In genomic region chr2:71056115-71056835, GRCm38 (mm10) we compare ENCODE assay signal across 8 mouse cellular contexts. TPM values are rescaled to one million over a fixed set of nuclear protein-coding genes. Genes with fewer than 3 reads are reported as not detected.
A peak's percentile ranks its signal among the peaks of the same experiment; 100 is the strongest.
DNase-seq lines count a peak whose midpoint lies in the region; ATAC-seq and TF ChIP-seq lines count a peak whose summit lies in the region.

No protein-coding gene starts in this region.

- TF ChIP-seq POLR2A in heart, adult 2 months (IDR thresholded peaks at IDR 0.05; ENCODE audit: insufficient read depth, low read depth, low read length), result no peak

- H3K9ac ChIP-seq in heart, adult 2 months (ENCODE audit: low read depth, low read length), result peak overlapping the region; percentile 86
- H3K9ac ChIP-seq in forebrain, embryonic 11.5 days (ENCODE audit: low read length), result peak overlapping the region; percentile 87
- peak overlapping the region; percentile 91 for H3K9ac ChIP-seq in liver, embryonic 12.5 days

- H3ac ChIP-seq in C2C12 (ENCODE audit: control insufficient read depth, insufficient read length, low read depth), result peak overlapping the region; percentile 85

- intact Hi-C loops in heart, adult 2 months (cut with DNase I), result loop anchor here (10.0 kb wide), 1 partner anchor 159 kb away; the partner anchor contains the start of gene Dync1i2
- intact Hi-C loops in heart, postnatal 25 days (cut with DNase I), result loop anchor here (10.0 kb wide), 1 partner anchor 159 kb away; the partner anchor contains the start of gene Dync1i2

- H3K36me3 ChIP-seq in heart, adult 2 months (ENCODE audit: control insufficient read depth, insufficient read depth, low read length), result no peaks in the 10 kb centered on the region
- H3K36me3 ChIP-seq in C2C12 (ENCODE audit: control insufficient read depth, insufficient read depth), result peaks cover 4% of the 10 kb centered on the region
- H3K36me3 ChIP-seq in forebrain, embryonic 11.5 days (ENCODE audit: control insufficient read depth, insufficient read depth, low read length), result no peaks in the 10 kb centered on the region; the same call in 1 of the 2 replicates
- peaks cover 27% of the 10 kb centered on the region for H3K36me3 ChIP-seq in liver, embryonic 12.5 days

- peak overlapping the region; percentile 84 for H3K4me3 ChIP-seq in heart, adult 2 months
- H3K4me3 ChIP-seq in C2C12 (ENCODE audit: insufficient read depth, poor library complexity, severe bottlenecking), result peak overlapping the region; percentile 86
- H3K4me3 ChIP-seq in forebrain, embryonic 11.5 days (ENCODE audit: low read depth, low read length), result peak overlapping the region; percentile 76
- H3K4me3 ChIP-seq in liver, embryonic 12.5 days, result peak overlapping the region; percentile 80

- no peaks in the 10 kb centered on the region for H3K9me3 ChIP-seq in forebrain, embryonic 11.5 days (ENCODE audit: control insufficient read depth, low read length)
- no peaks in the 10 kb centered on the region for H3K9me3 ChIP-seq in liver, embryonic 12.5 days (replicated peaks)

- no peak for TF ChIP-seq EP300 in heart, adult 2 months (IDR thresholded peaks at IDR 0.05; ENCODE audit: insufficient read depth, low read depth, low read length)

- ATAC-seq in forebrain, embryonic 11.5 days (replicated peaks; ENCODE audit: low FRiP score), result no peak
- no peak for ATAC-seq in liver, embryonic 12.5 days
- ATAC-seq in CD4-positive, CD25-positive, alpha-beta regulatory T cell, adult 4 months, result no peak
- ATAC-seq in megakaryocyte-erythroid progenitor cell, adult 5-6 weeks (replicated peaks; ENCODE audit: low FRiP score, low TSS enrichment, poor library complexity, severe bottlenecking), result no peak

- peak overlapping the region; percentile 48 for H3K4me2 ChIP-seq in forebrain, embryonic 11.5 days (ENCODE audit: low read depth, low read length, severe bottlenecking)
- H3K4me2 ChIP-seq in liver, embryonic 12.5 days, result peak overlapping the region; percentile 90

- DNase-seq in heart, adult 2 months, result no peak
- DNase-seq in heart, postnatal 25 days (ENCODE audit: low spot score), result no peak
- no peak for DNase-seq in forebrain, embryonic 11.5 days (ENCODE audit: low spot score)
- DNase-seq in ovary, postnatal 10 days (ENCODE audit: low spot score), result no peak

- H3K27ac ChIP-seq in heart, adult 2 months, result peak overlapping the region; percentile 93
- peak overlapping the region; percentile 89 for H3K27ac ChIP-seq in forebrain, embryonic 11.5 days (ENCODE audit: low read depth, low read length)
- peak overlapping the region; percentile 93 for H3K27ac ChIP-seq in liver, embryonic 12.5 days

- peak; percentile 36 for TF ChIP-seq CTCF in heart, adult 2 months (IDR thresholded peaks at IDR 0.05)
- TF ChIP-seq CTCF in C2C12 (IDR thresholded peaks at IDR 0.05; ENCODE audit: control insufficient read depth, insufficient read depth, insufficient read length), result no peak

- no peaks in the 10 kb centered on the region for H3K79me2 ChIP-seq in heart, adult 2 months (replicated peaks; ENCODE audit: control insufficient read depth, insufficient read depth, low read length)
- peaks cover 20% of the 10 kb centered on the region for H3K79me2 ChIP-seq in C2C12 (ENCODE audit: control insufficient read depth, insufficient read depth)

- H3K79me3 ChIP-seq in C2C12 (ENCODE audit: low read depth), result peaks cover 11% of the 10 kb centered on the region

- no peaks in the 10 kb centered on the region for H3K27me3 ChIP-seq in heart, adult 2 months (ENCODE audit: control insufficient read depth, insufficient read depth, low read length)
- H3K27me3 ChIP-seq in C2C12 (ENCODE audit: control insufficient read depth, insufficient read depth, insufficient read length), result no peaks in the 10 kb centered on the region
- H3K27me3 ChIP-seq in forebrain, embryonic 11.5 days (ENCODE audit: control insufficient read depth, insufficient read depth, low read length), result no peaks in the 10 kb centered on the region
- no peaks in the 10 kb centered on the region for H3K27me3 ChIP-seq in liver, embryonic 12.5 days (replicated peaks)

- H3K4me1 ChIP-seq in heart, adult 2 months (ENCODE audit: control insufficient read depth, insufficient read depth, low read length), result no peaks in the 10 kb centered on the region
- H3K4me1 ChIP-seq in forebrain, embryonic 11.5 days (replicated peaks; ENCODE audit: control insufficient read depth, insufficient read depth, low read length), result 0 out of 2 replicates have a peak, but pooled peaks cover 4% of the 10 kb centered on the region
- peaks cover 19% of the 10 kb centered on the region; the same call in 1 of the 2 replicates for H3K4me1 ChIP-seq in liver, embryonic 12.5 days

- WGBS in heart, adult 2 months, result 12% methylated on average over 21 of the region's 21 CpGs
- 13% methylated on average over 21 of the region's 21 CpGs for WGBS in forebrain, embryonic 11.5 days
- 11% methylated on average over 21 of the region's 21 CpGs for WGBS in liver, embryonic 12.5 days (ENCODE audit: insufficient replicate concordance)

TF ChIP-seq in C2C12, 6 proteins besides CTCF, POLR2A, EP300 and RAD21:
- TF ChIP-seq FOSL1 (IDR thresholded peaks at IDR 0.05; ENCODE audit: insufficient read depth, low read length, poor library complexity, severe bottlenecking) (no peak), MAX (IDR thresholded peaks at IDR 0.05) (no peak), MYOD1 (IDR thresholded peaks at IDR 0.05; ENCODE audit: control insufficient read depth, insufficient read length, low read depth) (no peak), CEBPB (IDR thresholded peaks at IDR 0.05; ENCODE audit: low read depth) (no peak), MYOG (IDR thresholded peaks at IDR 0.05; ENCODE audit: control insufficient read depth, extremely low read depth, insufficient read length) (no peak), USF1 (IDR thresholded peaks at IDR 0.05; ENCODE audit: low read depth) (no peak)

RNA-seq across cellular contexts. Expression of gene Mettl8, which starts 0.9 kb away (rescaled TPM):
- 1 to 10 TPM; 4.3 to 4.6 TPM for total RNA-seq in heart, adult 2 months (2021)
- 3.2 and 3.5 TPM in 2 replicates for polyA plus RNA-seq in heart, adult 2 months (2012; rRNA removed)
- 1 to 10 TPM; 4.2 to 5.3 TPM for total RNA-seq in heart, postnatal 25 days (2021)
- polyA plus RNA-seq in C2C12 (2012; fragmentation: generic; extraction: Trizol), result 8.5 TPM
- 19.8 and 24.3 TPM in 2 replicates for polyA plus RNA-seq in forebrain, embryonic 11.5 days (2014; fragmentation: Nextera tagmentation; extraction: Ambion mirVana)
- polyA plus RNA-seq in liver, embryonic 12.5 days (2016; fragmentation: Nextera tagmentation; extraction: Ambion mirVana), result 13.4 and 13.6 TPM in 2 replicates
- polyA plus RNA-seq in CD4-positive, CD25-positive, alpha-beta regulatory T cell, adult 4 months (2017; shearing (Covaris generic)), result 10 to 100 TPM; 22.3 to 24.8 TPM
- total RNA-seq in megakaryocyte-erythroid progenitor cell, adult 5-6 weeks (2014; fragmentation: Nextera tagmentation), result 74.2 and 84.3 TPM in 2 replicates
- 37.6 and 40.3 TPM in 2 replicates for total RNA-seq in megakaryocyte-erythroid progenitor cell, adult 5-6 weeks (2017)

RNA-seq across cellular contexts. Expression of gene Dcaf17, which starts 1.1 kb away (rescaled TPM):
- total RNA-seq in heart, adult 2 months (2021), result 1 to 10 TPM; 4.8 to 5.5 TPM
- 3.3 and 3.8 TPM in 2 replicates for polyA plus RNA-seq in heart, adult 2 months (2012; rRNA removed)
- 1 to 10 TPM; 4.9 to 5.2 TPM for total RNA-seq in heart, postnatal 25 days (2021)
- polyA plus RNA-seq in C2C12 (2012; fragmentation: generic; extraction: Trizol), result 2.0 TPM
- polyA plus RNA-seq in forebrain, embryonic 11.5 days (2014; fragmentation: Nextera tagmentation; extraction: Ambion mirVana), result 38.2 and 43.6 TPM in 2 replicates
- 21.4 and 23.1 TPM in 2 replicates for polyA plus RNA-seq in liver, embryonic 12.5 days (2016; fragmentation: Nextera tagmentation; extraction: Ambion mirVana)
- 10 to 100 TPM; 25.2 to 27.4 TPM for polyA plus RNA-seq in CD4-positive, CD25-positive, alpha-beta regulatory T cell, adult 4 months (2017; shearing (Covaris generic))
- 13.9 and 19.9 TPM in 2 replicates for total RNA-seq in megakaryocyte-erythroid progenitor cell, adult 5-6 weeks (2014; fragmentation: Nextera tagmentation)
- 10.8 and 14.7 TPM in 2 replicates for total RNA-seq in megakaryocyte-erythroid progenitor cell, adult 5-6 weeks (2017)
